Mouse (Mus musculus) liver, adult (tissue): ENCODE measurements around the gene Rimkla.
A peak's percentile ranks its signal among the peaks of the same experiment; 100 is the strongest.
"Not testable (repeated sequence)": the region's sequence is repeated elsewhere in the genome, so short reads cannot be mapped to it uniquely, and the experiment has no call there.

Source experiments
- GATA4 ChIP-seq: IDR thresholded peaks from 2 replicates; pipeline ENCODE4 v1.6.1; 2014; ENCODE audit warnings: mild to moderate bottlenecking, low read length; ENCODE audit not compliant: insufficient replicate concordance

The Rimkla gene

DNA sequence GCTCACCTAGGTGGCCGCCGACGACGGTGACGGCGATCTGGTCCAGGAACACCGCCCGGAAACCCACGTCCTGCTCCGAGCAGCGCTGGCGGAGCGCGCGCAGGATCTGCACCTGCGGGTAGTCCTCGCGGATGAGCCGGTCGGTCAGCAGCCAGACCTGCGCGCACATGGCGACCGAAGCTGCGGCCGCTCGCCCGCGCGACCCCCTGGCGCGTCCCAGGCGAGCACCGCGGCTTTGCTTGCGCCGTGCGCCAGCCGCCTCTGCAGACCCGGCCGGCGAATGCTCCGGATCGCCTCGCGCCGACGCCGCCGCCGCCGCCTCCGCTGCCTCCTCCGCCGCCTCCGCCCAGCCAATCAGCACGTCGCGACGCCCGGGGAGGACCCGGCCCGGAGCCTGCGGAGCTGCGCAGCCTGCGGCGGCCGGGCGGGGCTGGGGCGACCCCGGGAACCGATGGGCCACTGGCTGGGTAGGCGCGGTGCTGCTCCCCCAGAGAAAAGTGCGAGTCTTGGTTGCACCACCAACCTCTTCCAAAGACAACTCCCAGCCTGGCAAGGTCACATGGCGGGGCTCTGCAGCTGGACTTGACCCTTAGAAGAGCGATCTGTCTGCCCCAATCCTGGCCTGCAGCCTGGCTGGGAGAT lies at the start of gene Rimkla:
TSS of gene Rimkla (minus strand) at position 338 of the 642 bp plus-strand sequence.
- TF ChIP-seq GATA4 = no peak

DNA sequence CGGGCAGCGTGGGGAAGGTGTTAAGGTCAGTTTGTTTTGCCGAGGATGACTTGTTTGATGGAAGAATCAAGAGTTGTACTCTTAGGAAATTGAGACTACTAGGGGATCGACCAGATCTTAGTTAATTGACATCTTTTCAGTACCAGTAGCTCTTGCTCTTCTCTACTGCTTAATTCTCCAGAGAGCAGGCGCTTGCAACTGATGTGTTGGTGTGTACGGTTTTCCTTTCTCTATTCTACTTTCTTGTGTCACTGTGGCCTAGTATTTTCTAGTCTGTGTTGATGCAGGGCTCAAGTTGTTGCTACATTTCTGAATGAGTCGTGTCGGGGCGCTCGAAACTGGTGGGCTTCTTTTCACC lies 48.1 kb upstream of the Rimkla start:
- TF ChIP-seq GATA4 = no peak

DNA sequence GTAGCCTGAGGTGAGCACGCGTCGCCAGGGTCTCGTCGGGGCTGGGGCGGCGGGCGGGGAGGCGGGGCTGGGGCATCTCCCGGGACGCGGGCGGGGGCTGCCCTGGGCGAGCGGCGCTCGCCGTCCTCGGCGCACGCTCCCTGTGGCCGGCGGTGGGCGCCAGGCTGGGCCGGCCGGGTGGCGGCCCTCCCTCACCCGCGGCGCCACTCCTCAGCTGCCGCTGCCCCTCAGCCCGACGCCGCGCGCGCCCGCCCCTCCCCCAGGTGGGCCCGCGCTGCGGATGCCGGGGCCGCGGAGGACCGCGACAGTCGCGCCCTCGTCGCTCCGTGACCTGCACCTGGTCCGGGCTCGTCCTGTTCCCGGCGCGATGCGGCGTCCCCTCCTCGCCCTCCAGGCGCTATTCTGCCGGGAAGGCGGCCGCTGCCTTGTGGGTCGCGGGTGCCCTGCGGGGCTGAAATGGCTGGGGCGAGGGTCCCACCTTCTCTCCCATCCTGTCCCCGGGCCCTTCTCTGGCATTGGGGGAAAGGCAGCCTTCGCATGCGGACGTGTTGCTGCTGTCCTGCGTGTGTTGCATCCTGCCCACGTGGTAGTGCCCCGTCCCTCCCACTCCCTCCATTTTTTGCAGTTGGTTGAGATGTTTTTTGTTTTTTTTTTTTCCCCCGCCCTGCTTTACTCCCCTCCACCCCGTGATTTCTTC lies 47.6 kb upstream of the Rimkla start:
- TF ChIP-seq GATA4 = no peak

DNA sequence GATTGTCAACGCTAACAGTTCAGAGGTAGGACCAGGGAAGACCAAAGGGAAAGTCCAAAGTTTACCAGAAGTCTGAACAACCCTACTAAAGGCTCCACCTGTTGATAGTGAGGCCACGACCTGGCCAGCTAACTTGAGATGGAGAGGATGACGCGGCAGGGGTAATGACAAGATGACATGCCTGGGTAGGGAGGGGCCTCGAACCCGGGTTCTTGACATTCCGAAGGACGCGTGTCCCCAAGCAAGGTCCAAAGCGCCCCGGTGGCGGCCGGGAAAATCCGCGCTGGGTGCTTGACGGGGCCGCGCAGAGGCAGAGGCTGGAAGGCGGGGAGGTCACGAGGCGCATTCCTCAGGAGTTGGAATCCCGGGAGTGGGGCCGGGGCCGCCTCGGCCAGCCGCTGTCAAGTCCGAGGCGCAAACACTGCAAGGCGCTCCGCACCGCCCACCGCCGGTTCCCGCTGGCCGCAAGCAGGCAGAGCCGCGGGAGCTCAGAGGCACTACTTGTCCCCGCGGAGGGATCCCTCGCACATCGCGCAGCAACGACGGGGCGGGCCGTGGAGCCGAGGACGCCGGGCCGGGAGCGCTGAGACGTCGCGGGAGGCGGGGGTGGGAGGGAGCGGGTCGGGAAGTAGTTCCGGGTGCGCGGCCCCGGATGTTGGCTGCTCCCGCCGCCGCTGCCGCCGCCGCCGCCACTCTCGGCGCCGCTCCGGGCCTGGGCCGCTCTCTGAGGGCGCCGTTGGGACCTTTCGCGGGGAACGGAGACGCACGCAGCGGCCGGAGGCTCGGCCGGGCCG lies 46.8 kb upstream of the Rimkla start, which contains the start of gene Frg2f1:
TSS of gene Frg2f1 (minus strand) at position 499 of the 794 bp plus-strand sequence.
- TF ChIP-seq GATA4 = peak; percentile 71; the same call in 1 of the 2 replicates

DNA sequence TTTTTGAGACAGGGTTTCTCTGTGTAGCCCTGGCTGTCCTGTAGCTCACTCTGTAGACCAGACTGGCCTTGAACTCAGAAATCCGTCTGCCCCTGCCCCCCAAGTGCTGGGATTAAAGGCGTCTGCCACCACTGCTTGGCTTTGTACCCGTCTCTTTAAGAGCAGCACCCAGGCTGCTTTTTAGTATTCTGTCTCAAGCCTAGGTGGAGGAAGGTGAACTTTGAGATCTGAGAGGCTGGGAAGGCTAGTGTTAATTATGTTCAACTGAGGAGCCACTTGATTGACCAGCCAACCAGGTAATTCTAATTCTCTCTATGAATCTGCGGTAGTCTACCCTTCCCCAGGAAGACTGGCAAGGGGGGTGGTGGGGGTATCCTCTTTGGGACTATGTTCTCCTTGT lies 45.0 kb upstream of the Rimkla start:
- no peak for TF ChIP-seq GATA4

DNA sequence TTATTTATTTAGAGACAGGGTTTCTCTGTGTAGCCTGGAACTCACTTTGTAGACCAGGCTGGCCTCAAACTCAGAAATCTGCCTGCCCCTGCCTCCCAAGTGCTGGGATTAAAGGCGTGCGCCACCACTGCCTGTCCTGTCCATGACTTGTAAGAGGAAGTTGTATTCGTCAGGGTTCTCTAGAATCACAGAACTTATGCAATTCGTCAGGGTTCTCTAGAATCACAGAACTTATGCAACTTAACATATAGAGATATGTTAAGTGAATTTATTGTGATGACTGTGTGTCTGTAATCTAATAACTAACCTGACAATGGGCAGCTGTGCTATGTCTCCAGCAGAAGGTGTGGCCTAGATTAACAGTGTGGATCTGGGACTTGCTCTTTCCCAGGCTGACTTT lies 44.2 kb upstream of the Rimkla start, which contains the start of gene Foxj3:
TSS of gene Foxj3 (plus strand) at position 390 of the 400 bp plus-strand sequence.
- TF ChIP-seq GATA4 = not testable (repeated sequence)

DNA sequence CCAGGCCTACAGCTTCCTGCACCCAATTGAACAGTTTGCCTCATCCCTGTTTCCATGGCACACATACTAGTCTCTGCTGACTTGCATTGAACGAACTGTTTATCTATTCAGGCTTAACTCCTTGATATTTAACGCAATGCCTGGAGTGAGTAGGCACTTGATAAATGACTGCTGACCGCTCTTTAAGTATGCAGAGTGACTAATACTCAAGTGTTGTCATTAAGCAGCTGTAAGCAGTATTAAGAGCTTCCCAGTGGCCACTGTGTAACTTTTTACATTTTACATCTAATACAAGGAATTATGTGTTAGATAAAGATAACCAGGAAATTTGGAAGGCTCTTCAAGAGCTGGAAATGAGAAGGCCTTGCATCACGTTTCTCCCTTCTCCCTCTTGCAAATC lies 42.7 kb upstream of the Rimkla start:
- no peak for TF ChIP-seq GATA4

DNA sequence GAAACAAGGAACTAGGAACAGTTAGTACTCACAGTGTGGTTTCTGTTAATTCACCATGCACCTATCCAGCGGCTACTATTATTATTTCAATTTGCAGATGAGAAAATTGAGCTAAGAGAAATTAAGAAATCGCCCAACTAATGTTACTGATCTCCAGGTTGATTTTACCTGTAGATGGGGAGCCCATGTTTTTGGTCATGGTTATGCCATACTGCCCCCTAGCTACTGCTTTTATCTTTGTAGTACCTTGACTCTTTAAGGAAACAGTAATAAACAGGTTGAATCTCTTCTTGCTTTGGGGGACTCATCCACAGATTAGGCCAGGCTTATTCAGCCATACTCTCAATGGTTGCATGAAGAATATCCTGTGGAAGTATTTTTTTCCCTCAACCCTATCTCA lies 39.4 kb upstream of the Rimkla start:
- TF ChIP-seq GATA4 = no peak

DNA sequence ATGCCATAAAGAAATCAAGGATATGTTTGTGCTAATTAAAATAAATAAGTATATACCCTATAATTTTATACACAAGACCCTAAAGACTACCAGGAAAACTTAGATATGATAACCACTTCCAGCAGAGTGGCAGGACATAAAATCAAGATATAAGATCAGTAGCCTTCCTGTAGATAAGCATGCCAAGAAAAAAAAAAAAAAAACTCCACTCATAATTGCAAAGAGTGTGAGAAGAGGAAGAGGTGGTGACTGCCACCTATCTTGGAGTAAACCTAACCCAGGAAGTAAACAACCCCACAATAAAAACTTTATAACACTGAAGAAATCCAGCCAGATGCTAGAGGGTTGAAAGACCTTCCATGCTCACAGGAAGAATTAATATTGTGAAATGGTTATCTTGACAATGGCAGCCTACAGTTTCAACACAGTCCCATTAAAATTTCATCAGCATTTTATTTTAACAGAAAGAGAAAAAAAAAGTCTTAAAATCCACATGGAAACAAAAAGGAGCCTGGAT lies 34.0 kb upstream of the Rimkla start:
- no peak for TF ChIP-seq GATA4

DNA sequence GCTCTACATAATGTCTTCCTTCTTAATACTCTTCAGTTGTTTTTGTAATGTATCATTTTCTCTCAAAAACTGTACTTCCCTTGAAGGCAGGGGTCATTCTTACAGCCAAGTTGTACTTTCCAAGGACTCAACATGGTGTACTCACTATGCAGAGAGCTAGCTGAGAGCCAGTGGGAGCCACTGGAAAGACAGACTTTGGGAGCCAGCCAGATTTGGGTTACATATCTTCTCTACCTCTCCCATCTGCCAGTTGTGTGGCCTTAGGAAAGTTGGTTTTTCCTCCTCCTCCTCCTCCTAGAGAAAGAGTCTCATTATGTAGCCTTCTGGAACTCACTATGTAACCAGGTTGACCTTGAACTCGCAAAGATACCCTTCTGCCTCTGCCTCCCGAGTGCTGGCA lies 32.0 kb upstream of the Rimkla start:
- TF ChIP-seq GATA4 = no peak

DNA sequence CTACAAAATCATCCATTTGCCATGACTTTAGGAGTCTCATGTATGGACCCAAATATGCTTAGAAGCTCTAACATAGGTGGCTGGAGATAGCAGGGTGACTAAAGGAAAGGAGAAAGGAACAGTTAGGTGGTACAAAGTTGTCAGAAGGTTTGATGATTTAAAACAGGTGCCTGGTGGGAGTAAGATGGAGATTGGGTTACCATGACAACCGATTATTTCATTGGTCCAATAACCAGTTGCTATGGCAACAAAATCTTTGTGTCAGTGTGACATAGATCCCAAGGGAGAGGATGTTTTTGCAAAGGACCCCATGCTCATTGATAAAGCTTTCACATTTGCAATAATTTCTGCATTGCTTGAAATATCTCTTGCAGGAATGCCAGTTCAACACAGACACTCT lies 31.6 kb upstream of the Rimkla start:
- TF ChIP-seq GATA4 = no peak

DNA sequence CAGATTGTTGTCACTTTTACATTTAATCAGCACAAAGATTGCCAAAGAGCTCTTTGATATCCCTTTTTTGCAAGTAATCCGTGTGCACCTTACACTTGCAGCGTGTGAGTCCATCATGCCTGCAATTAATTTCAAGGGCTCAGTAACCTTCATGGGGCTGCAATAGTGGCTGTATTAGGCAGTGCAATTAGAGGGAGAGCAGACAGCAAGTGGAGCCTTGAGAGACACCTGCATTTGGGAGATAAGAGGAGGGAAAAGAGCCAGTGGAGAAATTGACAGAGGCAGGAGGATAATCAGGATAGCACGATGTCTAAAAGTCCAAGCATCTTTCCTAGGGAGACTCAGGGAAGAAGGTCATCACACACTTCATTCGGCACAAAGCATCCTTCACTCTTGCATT lies 31.1 kb upstream of the Rimkla start:
- no peak for TF ChIP-seq GATA4

DNA sequence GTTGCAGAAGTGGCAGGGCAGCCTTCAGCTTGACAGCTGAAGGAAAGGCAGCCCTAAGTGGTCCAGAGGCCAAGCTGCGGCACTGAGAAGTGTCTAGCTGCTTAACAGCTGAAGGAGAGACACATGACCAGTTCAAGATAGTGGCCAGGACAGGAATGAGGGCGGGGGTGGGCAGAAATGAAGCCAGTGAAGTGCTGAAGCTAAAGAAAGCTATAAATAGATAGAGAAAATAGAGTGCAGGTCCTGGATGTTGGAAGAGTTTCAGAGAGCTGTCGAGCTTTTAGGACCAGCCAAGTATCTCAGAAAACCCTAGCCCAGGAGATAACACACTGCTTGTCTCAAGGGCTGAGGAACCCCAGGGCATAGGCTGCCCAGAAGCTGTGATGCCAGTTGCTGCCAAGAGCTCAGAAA lies 20.3 kb upstream of the Rimkla start:
- no peak for TF ChIP-seq GATA4

DNA sequence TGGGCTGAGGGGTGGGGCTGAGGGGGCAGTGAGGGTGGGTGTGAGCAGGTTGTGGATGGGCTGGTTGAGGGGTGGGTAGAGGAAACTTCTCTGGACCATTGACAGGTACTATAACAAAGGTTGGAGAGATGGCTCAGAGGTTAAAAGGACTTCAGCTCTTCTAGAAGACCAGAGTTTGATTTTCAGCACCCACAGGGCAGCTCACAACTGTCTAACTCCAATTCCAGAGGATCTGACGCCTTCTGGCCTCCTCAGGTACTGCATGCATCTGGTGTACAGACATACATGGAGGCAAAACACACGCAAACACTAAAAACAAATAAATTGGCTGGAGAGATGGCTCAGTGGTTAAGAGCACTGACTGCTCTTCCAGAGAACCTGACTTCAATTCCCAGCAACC lies 19.2 kb upstream of the Rimkla start:
- no peak for TF ChIP-seq GATA4

DNA sequence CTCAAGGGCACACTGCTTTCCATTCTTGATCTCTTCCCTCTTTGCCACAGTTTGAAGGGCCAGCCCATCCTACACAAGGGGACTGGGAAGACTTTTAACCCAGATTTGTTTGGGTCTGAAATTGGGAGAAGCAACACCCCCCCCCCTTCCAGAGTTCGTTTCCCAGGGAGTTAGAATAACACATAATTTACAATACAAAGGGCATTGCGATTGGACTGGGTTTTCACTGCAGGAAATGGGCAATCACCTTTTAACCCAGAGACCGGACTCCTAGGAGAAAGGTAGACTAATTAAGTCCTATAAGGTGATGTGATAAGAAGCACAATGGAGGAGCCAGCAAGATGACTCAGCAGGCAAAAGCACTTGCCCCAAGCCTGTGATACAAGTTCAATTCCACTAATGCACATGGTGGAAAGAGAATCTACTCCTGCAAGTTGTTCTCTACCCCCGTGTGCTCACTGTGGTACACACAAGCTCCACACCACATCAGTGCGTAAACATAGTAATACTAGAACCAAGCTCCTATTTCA lies 6.0 kb upstream of the Rimkla start:
- TF ChIP-seq GATA4 = no peak

DNA sequence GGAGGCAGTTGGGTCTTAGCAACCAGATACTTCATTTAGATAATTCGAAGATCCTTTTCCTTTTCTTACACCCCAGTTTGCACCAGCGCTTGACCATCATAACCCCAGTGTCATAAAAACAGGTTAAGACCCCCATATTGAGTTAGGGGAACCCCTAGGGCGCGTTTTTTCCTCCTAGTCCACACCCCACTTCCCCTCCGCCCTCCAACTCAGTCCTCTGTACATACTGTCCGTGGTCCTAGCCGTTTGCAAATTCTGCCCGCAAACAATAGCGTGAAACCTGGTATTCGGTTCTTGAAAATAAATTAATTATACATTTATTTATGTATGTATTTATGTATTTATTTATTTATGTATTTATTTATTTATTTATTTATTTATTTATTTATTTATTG lies 502 bp upstream of the Rimkla start:
- no peak for TF ChIP-seq GATA4

DNA sequence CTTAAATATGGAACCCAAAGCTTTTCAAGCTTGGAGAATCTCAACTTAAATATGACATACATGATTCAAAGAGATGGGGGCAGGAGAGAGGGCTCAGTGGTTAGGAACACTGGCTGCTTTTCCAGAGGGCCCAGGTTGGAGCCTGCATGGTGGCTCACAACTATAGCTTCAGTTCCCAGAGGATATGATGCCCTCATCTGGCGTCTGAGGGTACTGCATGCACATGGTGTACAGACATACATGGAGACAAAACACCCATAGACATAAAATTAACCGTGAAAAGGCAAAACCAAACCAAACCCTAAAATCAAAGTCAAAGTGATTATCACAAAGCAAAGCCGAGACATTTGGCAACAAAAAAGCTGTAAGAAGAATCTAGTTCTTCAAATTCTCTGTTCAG lies 1.6 kb downstream of the Rimkla start:
- no peak for TF ChIP-seq GATA4
